ENCODE assay signal across 7 mouse cellular contexts in genomic region chr8:70354004-70354403, GRCm38 (mm10). TPM values are rescaled to one million over a fixed set of nuclear protein-coding genes. Genes with fewer than 3 reads are reported as not detected.
A peak's percentile ranks its signal among the peaks of the same experiment; 100 is the strongest.
DNase-seq lines count a peak whose midpoint lies in the region; ATAC-seq and TF ChIP-seq lines count a peak whose summit lies in the region.

No protein-coding gene starts in this region.

- DNase-seq in lung, postnatal 14 days: no peak
- no peak for DNase-seq in forebrain, embryonic 11.5 days (ENCODE audit: low spot score)
- DNase-seq in limb, embryonic 11.5 days (ENCODE audit: low spot score): no peak
- no peak for DNase-seq in spleen, postnatal 4 days (ENCODE audit: low spot score in 2 of 2)
- DNase-seq in kidney, adult 8-10 months: no peak

- peak overlapping the region; percentile 59 for H3K27ac ChIP-seq in lung, embryonic 15.5 days
- peak overlapping the region; percentile 46; the same call in 1 of the 2 replicates for H3K27ac ChIP-seq in forebrain, embryonic 11.5 days (ENCODE audit: low read depth, low read length)
- no peak overlapping the region for H3K27ac ChIP-seq in limb, embryonic 11.5 days (replicated peaks; ENCODE audit: low read depth, low read length)
- H3K27ac ChIP-seq in small intestine, adult 2 months (ENCODE audit: insufficient read depth, low read depth, low read length): peak overlapping the region; percentile 72

- TF ChIP-seq POLR2A in small intestine, adult 2 months (IDR thresholded peaks at IDR 0.05; ENCODE audit: low read depth, low read length): no peak

- H3K4me1 ChIP-seq in lung, embryonic 15.5 days: peaks cover 36% of the 10 kb centered on the region
- peaks cover 20% of the 10 kb centered on the region for H3K4me1 ChIP-seq in forebrain, embryonic 11.5 days (replicated peaks; ENCODE audit: control insufficient read depth, insufficient read depth, low read length)
- peaks cover 23% of the 10 kb centered on the region for H3K4me1 ChIP-seq in limb, embryonic 11.5 days (ENCODE audit: control insufficient read depth, insufficient read depth, low read length)
- peaks cover 33% of the 10 kb centered on the region for H3K4me1 ChIP-seq in small intestine, adult 2 months (ENCODE audit: control insufficient read depth, insufficient read depth, insufficient read length, low read length)

- H3K27me3 ChIP-seq in lung, embryonic 15.5 days: no peaks in the 10 kb centered on the region
- H3K27me3 ChIP-seq in forebrain, embryonic 11.5 days (ENCODE audit: control insufficient read depth, insufficient read depth, low read length): no peaks in the 10 kb centered on the region
- H3K27me3 ChIP-seq in limb, embryonic 11.5 days (ENCODE audit: control insufficient read depth, insufficient read depth, low read length): no peaks in the 10 kb centered on the region
- H3K27me3 ChIP-seq in small intestine, adult 2 months (ENCODE audit: control insufficient read depth, insufficient read depth, low read length): no peaks in the 10 kb centered on the region

- H3K4me2 ChIP-seq in lung, embryonic 15.5 days: peak overlapping the region; percentile 95
- peak overlapping the region; percentile 99 for H3K4me2 ChIP-seq in forebrain, embryonic 11.5 days (ENCODE audit: low read depth, low read length, severe bottlenecking)
- peak overlapping the region; percentile 100 for H3K4me2 ChIP-seq in limb, embryonic 11.5 days (ENCODE audit: low read depth, severe bottlenecking)

- H3K36me3 ChIP-seq in lung, embryonic 15.5 days: peaks cover 4% of the 10 kb centered on the region
- no peaks in the 10 kb centered on the region; the same call in 1 of the 2 replicates for H3K36me3 ChIP-seq in forebrain, embryonic 11.5 days (ENCODE audit: control insufficient read depth, insufficient read depth, low read length)
- H3K36me3 ChIP-seq in limb, embryonic 11.5 days (ENCODE audit: control insufficient read depth, insufficient read depth, low read length): peaks cover 3% of the 10 kb centered on the region; the same call in 1 of the 2 replicates
- peaks cover 5% of the 10 kb centered on the region; the same call in 1 of the 2 replicates for H3K36me3 ChIP-seq in small intestine, adult 2 months (ENCODE audit: control insufficient read depth, insufficient read depth, low read length)

- H3K9me3 ChIP-seq in lung, embryonic 15.5 days: no peaks in the 10 kb centered on the region
- H3K9me3 ChIP-seq in forebrain, embryonic 11.5 days (ENCODE audit: control insufficient read depth, low read length): no peaks in the 10 kb centered on the region
- H3K9me3 ChIP-seq in limb, embryonic 11.5 days (ENCODE audit: control insufficient read depth, low read length): no peaks in the 10 kb centered on the region

- TF ChIP-seq CTCF in small intestine, adult 2 months (IDR thresholded peaks at IDR 0.05; ENCODE audit: extremely low read depth, insufficient read length, insufficient replicate concordance, low read depth, low read length): no peak

- peak overlapping the region; percentile 52 for H3K9ac ChIP-seq in lung, embryonic 15.5 days
- H3K9ac ChIP-seq in forebrain, embryonic 11.5 days (ENCODE audit: low read length): peak overlapping the region; percentile 58
- peak overlapping the region; percentile 13 for H3K9ac ChIP-seq in limb, embryonic 11.5 days (ENCODE audit: low read length)

- H3K4me3 ChIP-seq in lung, embryonic 15.5 days: peak overlapping the region; percentile 89
- H3K4me3 ChIP-seq in forebrain, embryonic 11.5 days (ENCODE audit: low read depth, low read length): peak overlapping the region; percentile 99; the same call in 1 of the 2 replicates
- H3K4me3 ChIP-seq in limb, embryonic 11.5 days (ENCODE audit: low read depth, low read length): peak overlapping the region; percentile 95
- peak overlapping the region; percentile 57 for H3K4me3 ChIP-seq in small intestine, adult 2 months (ENCODE audit: low read depth, low read length)

- whole genome bisulfite sequencing in lung, embryonic 15.5 days: 58% methylated on average over 4 of the region's 4 CpGs
- WGBS in forebrain, embryonic 11.5 days: 63% methylated on average over 4 of the region's 4 CpGs
- WGBS in limb, embryonic 11.5 days: 66% methylated on average over 4 of the region's 4 CpGs
- WGBS in small intestine, adult 2 months: 14% methylated on average over 4 of the region's 4 CpGs

- no peak for ATAC-seq in lung, embryonic 15.5 days (ENCODE audit: borderline replicate concordance, extremely low read depth, low FRiP score, low TSS enrichment)
- no peak for ATAC-seq in forebrain, embryonic 11.5 days (replicated peaks; ENCODE audit: low FRiP score)
- no peak for ATAC-seq in limb, embryonic 11.5 days (ENCODE audit: insufficient number of reproducible peaks, low FRiP score, low TSS enrichment, low read depth)

RNA-seq across cellular contexts. Expression of gene Upf1, which starts 0.9 kb away (rescaled TPM):
- polyA plus RNA-seq in lung, embryonic 15.5 days (2015; fragmentation: Nextera tagmentation; extraction: Ambion mirVana): 17.3 and 19.6 TPM in 2 replicates
- 25.6 and 25.8 TPM in 2 replicates for polyA plus RNA-seq in forebrain, embryonic 11.5 days (2014; fragmentation: Nextera tagmentation; extraction: Ambion mirVana)
- polyA plus RNA-seq in limb, embryonic 11.5 days (2014; fragmentation: Nextera tagmentation; extraction: Ambion mirVana): 23.2 and 25.1 TPM in 2 replicates
- 29.1 and 43.8 TPM in 2 replicates for polyA plus RNA-seq in small intestine, adult 2 months (2012; rRNA removed)

RNA-seq across cellular contexts. Expression of gene Comp, which starts 19.4 kb away (rescaled TPM):
- 0.46 and 0.70 TPM in 2 replicates for polyA plus RNA-seq in lung, embryonic 15.5 days (2015; fragmentation: Nextera tagmentation; extraction: Ambion mirVana)
- polyA plus RNA-seq in forebrain, embryonic 11.5 days (2014; fragmentation: Nextera tagmentation; extraction: Ambion mirVana): 0.56 TPM in 1 of 2 replicates, not detected in the other
- 0.43 and 0.50 TPM in 2 replicates for polyA plus RNA-seq in limb, embryonic 11.5 days (2014; fragmentation: Nextera tagmentation; extraction: Ambion mirVana)
- polyA plus RNA-seq in small intestine, adult 2 months (2012; rRNA removed): 0.13 and 1.2 TPM in 2 replicates

RNA-seq across cellular contexts. Expression of gene Gdf1, which starts 24.4 kb away (rescaled TPM):
- 1.0 TPM in 2 replicates for polyA plus RNA-seq in lung, embryonic 15.5 days (2015; fragmentation: Nextera tagmentation; extraction: Ambion mirVana)
- 1.8 and 2.6 TPM in 2 replicates for polyA plus RNA-seq in forebrain, embryonic 11.5 days (2014; fragmentation: Nextera tagmentation; extraction: Ambion mirVana)
- polyA plus RNA-seq in limb, embryonic 11.5 days (2014; fragmentation: Nextera tagmentation; extraction: Ambion mirVana): 2.9 and 4.2 TPM in 2 replicates
- 1.1 and 1.6 TPM in 2 replicates for polyA plus RNA-seq in small intestine, adult 2 months (2012; rRNA removed)

RNA-seq across cellular contexts. Expression of gene Cers1, which starts 38.4 kb away (rescaled TPM):
- 3.1 and 3.3 TPM in 2 replicates for polyA plus RNA-seq in lung, embryonic 15.5 days (2015; fragmentation: Nextera tagmentation; extraction: Ambion mirVana)
- 10.6 and 11.0 TPM in 2 replicates for polyA plus RNA-seq in forebrain, embryonic 11.5 days (2014; fragmentation: Nextera tagmentation; extraction: Ambion mirVana)
- polyA plus RNA-seq in limb, embryonic 11.5 days (2014; fragmentation: Nextera tagmentation; extraction: Ambion mirVana): 4.7 and 6.0 TPM in 2 replicates
- 0.27 and 0.89 TPM in 2 replicates for polyA plus RNA-seq in small intestine, adult 2 months (2012; rRNA removed)

RNA-seq across cellular contexts. Expression of gene Cope, which starts 51.7 kb away (rescaled TPM):
- polyA plus RNA-seq in lung, embryonic 15.5 days (2015; fragmentation: Nextera tagmentation; extraction: Ambion mirVana): 332 and 336 TPM in 2 replicates
- 220 and 268 TPM in 2 replicates for polyA plus RNA-seq in forebrain, embryonic 11.5 days (2014; fragmentation: Nextera tagmentation; extraction: Ambion mirVana)
- 263 and 281 TPM in 2 replicates for polyA plus RNA-seq in limb, embryonic 11.5 days (2014; fragmentation: Nextera tagmentation; extraction: Ambion mirVana)
- polyA plus RNA-seq in small intestine, adult 2 months (2012; rRNA removed): 466 and 753 TPM in 2 replicates
